8 mouse cellular contexts compared by ENCODE assay signal in the genomic region with DNA sequence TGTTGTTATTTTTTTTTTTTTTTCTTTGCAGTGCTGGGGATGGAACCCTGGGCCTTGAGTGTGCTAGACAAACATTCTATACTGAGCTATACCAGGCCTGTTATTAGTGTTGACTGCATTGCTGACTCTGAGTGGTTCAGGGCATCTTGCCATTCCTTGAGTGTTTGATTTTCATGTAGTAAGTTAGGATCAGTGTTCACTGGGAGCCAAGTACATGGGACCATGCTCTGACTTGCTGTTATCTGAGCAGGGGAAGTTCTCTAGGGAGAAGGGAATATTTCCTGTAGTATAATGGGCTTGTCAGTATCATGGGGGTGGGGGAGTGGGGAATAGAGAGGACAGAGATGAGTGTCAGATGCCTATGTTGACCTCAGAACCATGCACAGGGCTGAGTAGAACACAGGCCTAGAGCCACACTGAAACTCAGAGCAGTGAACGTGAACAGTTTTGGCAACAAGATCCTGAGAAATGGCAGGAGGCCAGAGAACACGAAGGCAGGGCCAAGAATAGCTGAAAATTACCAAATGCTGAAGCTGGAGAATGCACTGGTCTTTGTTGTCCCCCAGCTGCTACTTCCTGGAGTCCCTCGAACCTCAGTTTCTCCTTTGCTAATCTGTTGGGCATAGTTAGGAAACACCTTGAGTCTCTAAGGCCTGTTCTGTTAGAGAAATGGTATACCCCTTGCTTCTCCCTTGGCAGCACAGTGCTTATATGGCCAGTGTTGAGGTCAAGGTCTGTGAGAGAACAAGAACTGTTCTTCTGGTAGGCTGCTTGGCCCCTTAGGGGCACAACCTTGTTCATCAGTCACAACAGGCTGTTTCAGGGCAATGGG. TPM values are rescaled to one million over a fixed set of nuclear protein-coding genes. Genes with fewer than 3 reads are reported as not detected.
DNase-seq lines count a peak whose midpoint lies in the region; ATAC-seq and TF ChIP-seq lines count a peak whose summit lies in the region.

No protein-coding gene starts in this region.

- peaks cover 31% of the 10 kb centered on the region for H3K4me1 ChIP-seq in heart, adult 2 months (ENCODE audit: control insufficient read depth, insufficient read depth, low read length)
- H3K4me1 ChIP-seq in liver, embryonic 15.5 days (replicated peaks), result peaks cover 42% of the 10 kb centered on the region

- TF ChIP-seq EP300 in heart, adult 2 months (IDR thresholded peaks at IDR 0.05; ENCODE audit: insufficient read depth, low read depth, low read length), result peak; percentile 74; the same call in 1 of the 2 replicates

- H3K4me2 ChIP-seq in liver, embryonic 15.5 days, result no peak overlapping the region

- 0 out of 2 replicates have a peak overlapping the region, but pooled peaks have one; percentile 1 for H3K9ac ChIP-seq in heart, adult 2 months (ENCODE audit: low read depth, low read length)
- no peak overlapping the region for H3K9ac ChIP-seq in liver, embryonic 15.5 days

- no peaks in the 10 kb centered on the region for H3K27me3 ChIP-seq in heart, adult 2 months (ENCODE audit: control insufficient read depth, insufficient read depth, low read length)
- H3K27me3 ChIP-seq in liver, embryonic 15.5 days, result no peaks in the 10 kb centered on the region

- H3K79me2 ChIP-seq in heart, adult 2 months (replicated peaks; ENCODE audit: control insufficient read depth, insufficient read depth, low read length), result peaks cover 11% of the 10 kb centered on the region

- H3K9me3 ChIP-seq in liver, embryonic 15.5 days (replicated peaks), result no peaks in the 10 kb centered on the region

- H3K36me3 ChIP-seq in heart, adult 2 months (ENCODE audit: control insufficient read depth, insufficient read depth, low read length), result peaks cover 41% of the 10 kb centered on the region
- H3K36me3 ChIP-seq in liver, embryonic 15.5 days (replicated peaks), result peaks cover 19% of the 10 kb centered on the region; the same call in 1 of the 2 replicates

- WGBS in heart, adult 2 months, result 0% methylated on average over 3 of the region's 3 CpGs
- 42% methylated on average over 3 of the region's 3 CpGs for WGBS in liver, embryonic 15.5 days (ENCODE audit: insufficient replicate concordance)

- ATAC-seq in liver, embryonic 15.5 days (ENCODE audit: insufficient read depth), result 0 out of 2 replicates have a peak, but pooled peaks have one; percentile 28

- TF ChIP-seq POLR2A in heart, adult 2 months (IDR thresholded peaks at IDR 0.05; ENCODE audit: insufficient read depth, low read depth, low read length), result no peak

- H3K4me3 ChIP-seq in heart, adult 2 months, result no peak overlapping the region
- no peak overlapping the region for H3K4me3 ChIP-seq in liver, embryonic 15.5 days (replicated peaks)

- H3K27ac ChIP-seq in heart, adult 2 months, result peak overlapping the region; percentile 81
- H3K27ac ChIP-seq in liver, embryonic 15.5 days (replicated peaks), result peak overlapping the region; percentile 34; the same call in 1 of the 2 replicates

- peak; percentile 6 for DNase-seq in retina, adult 2 months (ENCODE audit: low read depth, low spot score)
- DNase-seq in retina, postnatal 1 day, result no peak
- DNase-seq in cerebellum, postnatal 36 days, result peak; percentile 86 to 94
- peak; percentile 86 to 88 for DNase-seq in heart, adult 2 months
- peak; percentile 91 for DNase-seq in kidney, postnatal 10 days
- peak; percentile 77 for DNase-seq in skeletal muscle tissue, adult 2 months (ENCODE audit: low read depth, low spot score)
- DNase-seq in embryo, embryonic 10 days (ENCODE audit: low spot score), result no peak

- TF ChIP-seq CTCF in heart, adult 2 months (IDR thresholded peaks at IDR 0.05), result no peak

- intact Hi-C loops in heart, adult 2 months (cut with DNase I), result loop anchor here (2.0 kb wide), 1 partner anchor 21 kb away; no protein-coding TSS in a partner anchor

RNA-seq across cellular contexts. Expression of a gene that starts 26.6 kb away (rescaled TPM):
- 10 to 100 TPM; 40.8 to 47.3 TPM for total RNA-seq in heart, adult 2 months (2021)
- polyA plus RNA-seq in heart, adult 2 months (2012; rRNA removed), result 23.5 and 34.7 TPM in 2 replicates
- 9.8 and 10.5 TPM in 2 replicates for polyA plus RNA-seq in liver, embryonic 15.5 days (2015; fragmentation: Nextera tagmentation; extraction: Ambion mirVana)

Comparison
In these comparisons a context has a peak if more than half of its experiments do, and no peak if none do; other contexts are left out.
1. DNase-seq: peak in retina, adult 2 months (single experiment), cerebellum, postnatal 36 days (2 of 2), heart, adult 2 months (2 of 2), kidney, postnatal 10 days (single experiment) and skeletal muscle tissue, adult 2 months (single experiment); none in retina, postnatal 1 day (single experiment) and embryo, embryonic 10 days (single experiment).